Mouse (Mus musculus): Measurements from ENCODE around the gene Hs3st2. TPM values are rescaled to one million over a fixed set of nuclear protein-coding genes. Genes with fewer than 3 reads are reported as not detected.
"Not testable (repeated sequence)": the region's sequence is repeated elsewhere in the genome, so short reads cannot be mapped to it uniquely, and the experiment has no call there.

Hs3st2 gene
- not detected in 2 replicates for total RNA-seq (2012; rRNA removed)

DNA sequence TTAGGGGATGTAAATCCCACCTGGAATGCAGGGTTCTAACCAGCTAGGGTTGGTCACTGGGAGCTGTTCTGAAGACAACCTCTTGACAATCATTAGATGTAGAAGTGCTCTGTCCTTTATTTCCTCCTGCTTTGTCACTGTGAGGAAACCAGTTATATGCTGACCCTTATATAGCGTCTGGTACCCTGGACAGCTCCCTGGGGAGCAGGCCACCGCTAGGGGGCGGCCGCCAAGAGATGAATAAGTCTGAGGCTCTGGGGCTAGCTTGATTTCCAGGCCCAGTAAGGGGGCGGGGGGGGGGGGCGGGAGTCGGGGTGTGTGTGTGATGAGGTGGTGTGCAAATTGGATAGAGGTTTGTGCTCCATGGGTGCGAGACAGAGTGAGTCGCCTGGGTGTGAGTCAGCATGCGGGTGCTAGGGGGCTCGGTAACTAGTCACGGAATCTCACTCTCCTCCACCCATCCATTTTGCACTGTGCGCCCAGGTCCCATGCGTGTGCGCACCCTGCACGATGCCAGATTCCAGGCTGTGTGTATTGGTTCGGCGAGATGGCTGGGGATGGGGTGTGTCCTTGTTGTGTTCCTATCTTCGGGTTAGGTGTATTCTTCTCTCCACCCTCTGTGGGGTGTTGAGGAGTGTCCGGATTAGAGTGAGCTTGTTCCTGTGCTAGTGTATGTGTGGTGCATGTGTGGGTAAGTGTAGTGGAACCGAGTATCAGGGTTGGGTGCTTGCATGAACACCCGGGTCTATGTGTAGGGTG lies at the start of gene Hs3st2:
Hs3st2 (plus strand) TSS at position 635 of the 759 bp plus-strand sequence.
- peak; percentile 72 for DNase-seq (ENCODE audit: low read depth, low spot score)
- in situ Hi-C loops (cut with MboI; ENCODE audit: low sequenced_read_pairs in 2 of 2, unreplicated experiment in 2 of 2) = no loop called here
- Histone ChIP-seq H3K4me1 (ENCODE audit: control insufficient read depth in 2 of 2, insufficient read depth in 2 of 2, low read length in 2 of 2, poor library complexity in 1 of 2) (no peaks in the 10 kb centered on the region; a peak in 1 of 4 replicates), H3K36me3 (ENCODE audit: control insufficient read depth, insufficient read depth, low read length, poor library complexity, severe bottlenecking) (no peaks in the 10 kb centered on the region), H3K27ac (ENCODE audit: insufficient read depth, low read depth, low read length, poor library complexity, severe bottlenecking) (no peak within 1 kb of the TSS), H3K9ac (ENCODE audit: insufficient read depth, low read depth, low read length, poor library complexity, severe bottlenecking) (no peak within 1 kb of the TSS), H3K9me3 (ENCODE audit: control insufficient read depth, insufficient read depth, low read depth, low read length) (no peaks in the 10 kb centered on the region), H3K4me3 (ENCODE audit: insufficient read depth in 1 of 2, low read depth in 1 of 2, low read length in 2 of 2, poor library complexity in 1 of 2, severe bottlenecking in 1 of 2) (peak within 1 kb of the TSS; percentile 56)
- TF ChIP-seq HCFC1 (IDR thresholded peaks at IDR 0.05; ENCODE audit: borderline replicate concordance, insufficient read depth, low read length) = no peak
- no peak for TF ChIP-seq ZNF384 (IDR thresholded peaks at IDR 0.05; ENCODE audit: low read depth, low read length)
- TF ChIP-seq MAFK (IDR thresholded peaks at IDR 0.05; ENCODE audit: insufficient read depth, low read depth, low read length) = peak; percentile 57

DNA sequence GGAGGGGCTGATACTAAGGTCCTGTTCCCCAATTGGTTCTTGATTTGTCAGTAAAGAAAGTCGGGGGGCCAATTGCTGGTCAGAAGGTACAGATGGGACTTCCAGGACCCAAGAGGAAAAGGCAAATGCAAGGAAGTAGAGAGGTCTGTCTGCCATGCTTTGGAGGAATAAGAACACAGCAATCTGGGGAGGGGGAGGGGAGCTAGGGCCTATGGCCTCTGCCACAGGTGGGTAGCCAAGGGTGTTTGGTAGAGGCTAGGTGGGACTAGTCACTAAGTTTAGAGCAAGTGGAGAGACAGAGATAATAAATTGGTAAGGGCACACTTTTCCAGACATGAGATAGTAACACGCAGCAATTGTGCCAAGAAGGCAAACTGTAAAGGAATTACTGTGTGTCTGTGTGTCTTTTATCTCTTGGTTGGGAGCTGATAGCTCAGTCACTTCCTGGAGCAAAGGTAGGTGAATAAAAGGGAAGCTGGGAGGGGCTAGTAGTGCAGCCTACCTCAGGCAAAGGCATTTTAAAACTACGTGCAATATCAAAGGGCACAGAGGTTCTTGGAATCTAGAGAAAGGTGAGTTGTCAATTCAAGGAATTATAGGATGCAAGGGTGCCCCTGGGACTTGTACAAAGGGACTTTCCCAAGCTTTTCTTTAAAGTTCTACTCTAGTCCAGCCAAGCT lies 43.2 kb upstream of the Hs3st2 start:
- Histone ChIP-seq H3K27ac (ENCODE audit: insufficient read depth, low read depth, low read length, poor library complexity, severe bottlenecking) (no peak overlapping the region), H3K36me3 (ENCODE audit: control insufficient read depth, insufficient read depth, low read length, poor library complexity, severe bottlenecking) (no peaks in the 10 kb centered on the region), H3K4me3 (ENCODE audit: insufficient read depth in 1 of 2, low read depth in 1 of 2, low read length in 2 of 2, poor library complexity in 1 of 2, severe bottlenecking in 1 of 2) (no peak overlapping the region), H3K9ac (ENCODE audit: insufficient read depth, low read depth, low read length, poor library complexity, severe bottlenecking) (no peak overlapping the region), H3K4me1 (ENCODE audit: control insufficient read depth in 2 of 2, insufficient read depth in 2 of 2, low read length in 2 of 2, poor library complexity in 1 of 2) (no peaks in the 10 kb centered on the region), H3K9me3 (ENCODE audit: control insufficient read depth, insufficient read depth, low read depth, low read length) (no peaks in the 10 kb centered on the region)
- no peak for TF ChIP-seq ZNF384 (IDR thresholded peaks at IDR 0.05; ENCODE audit: low read depth, low read length)
- TF ChIP-seq ZC3H11A (IDR thresholded peaks at IDR 0.05; ENCODE audit: borderline replicate concordance, low read depth, low read length) = no peak
- no peak for TF ChIP-seq HCFC1 (IDR thresholded peaks at IDR 0.05; ENCODE audit: borderline replicate concordance, insufficient read depth, low read length)
- DNase-seq (ENCODE audit: low read depth, low spot score) = no peak
- in situ Hi-C loops (cut with MboI; ENCODE audit: low sequenced_read_pairs in 2 of 2, unreplicated experiment in 2 of 2) = no loop called here

DNA sequence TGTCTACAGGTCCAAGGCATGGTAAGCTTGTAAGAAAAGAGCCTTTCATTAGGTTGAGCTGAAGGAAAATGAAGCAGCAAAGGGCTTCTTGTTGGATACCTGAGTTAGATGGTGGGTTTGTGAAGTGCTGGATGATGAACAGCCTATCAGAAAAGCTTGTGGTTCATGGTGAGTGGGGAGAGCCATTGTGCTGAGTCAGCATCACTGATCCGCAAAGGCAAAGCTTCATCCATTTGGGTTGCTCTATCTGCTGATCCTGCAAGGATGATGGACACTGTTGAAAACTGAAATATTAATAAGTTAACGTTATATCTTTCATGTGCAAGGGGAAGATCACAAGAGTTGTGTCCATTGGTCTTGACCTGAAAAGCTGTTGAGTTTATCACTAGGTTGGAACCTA lies 40.0 kb upstream of the Hs3st2 start:
- H3K9me3 ChIP-seq (ENCODE audit: control insufficient read depth, insufficient read depth, low read depth, low read length) = no peaks in the 10 kb centered on the region
- no peak for DNase-seq (ENCODE audit: low read depth, low spot score)
- no peak overlapping the region for H3K27ac ChIP-seq (ENCODE audit: insufficient read depth, low read depth, low read length, poor library complexity, severe bottlenecking)
- in situ Hi-C loops (cut with MboI; ENCODE audit: low sequenced_read_pairs in 2 of 2, unreplicated experiment in 2 of 2) = no loop called here
- no peak overlapping the region for H3K9ac ChIP-seq (ENCODE audit: insufficient read depth, low read depth, low read length, poor library complexity, severe bottlenecking)
- H3K4me3 ChIP-seq (ENCODE audit: insufficient read depth in 1 of 2, low read depth in 1 of 2, low read length in 2 of 2, poor library complexity in 1 of 2, severe bottlenecking in 1 of 2) = no peak overlapping the region
- H3K36me3 ChIP-seq (ENCODE audit: control insufficient read depth, insufficient read depth, low read length, poor library complexity, severe bottlenecking) = no peaks in the 10 kb centered on the region
- TF ChIP-seq MAFK (IDR thresholded peaks at IDR 0.05; ENCODE audit: insufficient read depth, low read depth, low read length) (peak; percentile 96), ZC3H11A (IDR thresholded peaks at IDR 0.05; ENCODE audit: borderline replicate concordance, low read depth, low read length) (no peak)
- no peaks in the 10 kb centered on the region for H3K4me1 ChIP-seq (ENCODE audit: control insufficient read depth in 2 of 2, insufficient read depth in 2 of 2, low read length in 2 of 2, poor library complexity in 1 of 2)

DNA sequence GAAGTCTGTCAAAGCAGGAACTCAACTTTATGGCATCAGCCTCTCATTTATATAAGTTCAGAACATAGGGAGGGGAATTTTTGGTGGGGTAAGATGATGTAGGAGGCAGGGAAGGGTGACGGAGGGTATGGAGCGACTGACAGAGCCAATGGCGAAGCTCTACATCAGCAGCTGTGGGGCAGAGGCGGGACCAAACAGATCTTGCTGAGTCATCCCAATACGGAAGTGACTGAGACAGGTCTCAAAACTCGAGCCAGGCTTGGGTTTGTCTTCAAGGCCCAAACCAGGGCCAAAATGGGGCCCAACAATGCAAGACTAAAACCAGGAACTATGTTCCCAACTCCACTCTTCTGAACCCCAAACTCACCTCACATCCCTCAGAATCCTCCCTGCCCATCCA lies 30.2 kb upstream of the Hs3st2 start:
- H3K9ac ChIP-seq (ENCODE audit: insufficient read depth, low read depth, low read length, poor library complexity, severe bottlenecking); H3K36me3 ChIP-seq (ENCODE audit: control insufficient read depth, insufficient read depth, low read length, poor library complexity, severe bottlenecking); DNase-seq (ENCODE audit: low read depth, low spot score); H3K4me1 ChIP-seq (ENCODE audit: control insufficient read depth in 2 of 2, insufficient read depth in 2 of 2, low read length in 2 of 2, poor library complexity in 1 of 2); in situ Hi-C loops (cut with MboI; ENCODE audit: low sequenced_read_pairs in 2 of 2, unreplicated experiment in 2 of 2); H3K27ac ChIP-seq (ENCODE audit: insufficient read depth, low read depth, low read length, poor library complexity, severe bottlenecking); H3K9me3 ChIP-seq (ENCODE audit: control insufficient read depth, insufficient read depth, low read depth, low read length); H3K4me3 ChIP-seq (ENCODE audit: insufficient read depth in 1 of 2, low read depth in 1 of 2, low read length in 2 of 2, poor library complexity in 1 of 2, severe bottlenecking in 1 of 2): not testable (repeated sequence)
- peak; percentile 78 for TF ChIP-seq MAFK (IDR thresholded peaks at IDR 0.05; ENCODE audit: insufficient read depth, low read depth, low read length)

DNA sequence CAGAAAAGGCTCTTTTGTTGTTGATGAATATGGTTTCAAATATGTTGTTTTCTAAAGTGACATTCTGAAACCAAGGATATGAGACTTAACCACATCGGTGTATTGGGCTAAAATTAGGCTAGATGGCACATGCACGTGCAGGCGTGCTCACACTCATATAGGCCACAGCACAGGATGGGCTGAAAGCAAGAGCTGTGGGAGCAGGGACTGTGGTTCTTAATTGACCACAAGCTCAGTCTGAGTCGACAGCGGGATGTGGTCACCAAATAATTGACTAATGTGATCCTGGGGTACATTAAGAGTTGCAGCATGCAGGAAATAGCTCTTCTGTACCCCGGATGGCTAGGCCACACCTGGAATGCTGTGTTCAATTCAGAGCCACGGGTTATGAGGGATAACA lies 26.1 kb upstream of the Hs3st2 start:
- H3K4me3 ChIP-seq (ENCODE audit: insufficient read depth in 1 of 2, low read depth in 1 of 2, low read length in 2 of 2, poor library complexity in 1 of 2, severe bottlenecking in 1 of 2) = no peak overlapping the region
- H3K9ac ChIP-seq (ENCODE audit: insufficient read depth, low read depth, low read length, poor library complexity, severe bottlenecking) = no peak overlapping the region
- DNase-seq (ENCODE audit: low read depth, low spot score) = no peak
- no peak overlapping the region for H3K27ac ChIP-seq (ENCODE audit: insufficient read depth, low read depth, low read length, poor library complexity, severe bottlenecking)
- in situ Hi-C loops (cut with MboI; ENCODE audit: low sequenced_read_pairs in 2 of 2, unreplicated experiment in 2 of 2) = no loop called here
- no peak for TF ChIP-seq ZC3H11A (IDR thresholded peaks at IDR 0.05; ENCODE audit: borderline replicate concordance, low read depth, low read length)
- TF ChIP-seq CHD2 (IDR thresholded peaks at IDR 0.05; ENCODE audit: low read depth, low read length) = no peak
- TF ChIP-seq HCFC1 (IDR thresholded peaks at IDR 0.05; ENCODE audit: borderline replicate concordance, insufficient read depth, low read length) = no peak
- TF ChIP-seq ZNF384 (IDR thresholded peaks at IDR 0.05; ENCODE audit: low read depth, low read length) = no peak
- TF ChIP-seq MAFK (IDR thresholded peaks at IDR 0.05; ENCODE audit: insufficient read depth, low read depth, low read length) = no peak
- H3K9me3 ChIP-seq (ENCODE audit: control insufficient read depth, insufficient read depth, low read depth, low read length) = no peaks in the 10 kb centered on the region
- no peaks in the 10 kb centered on the region for H3K36me3 ChIP-seq (ENCODE audit: control insufficient read depth, insufficient read depth, low read length, poor library complexity, severe bottlenecking)
- H3K4me1 ChIP-seq (ENCODE audit: control insufficient read depth in 2 of 2, insufficient read depth in 2 of 2, low read length in 2 of 2, poor library complexity in 1 of 2) = no peaks in the 10 kb centered on the region
